Mouse (Mus musculus) lung, postnatal 10 days (tissue): Measurements from ENCODE around the gene Ly6g6d.

ENCODE experiments used
- DNase-seq: peaks from one replicate; pipeline ENCODE4 v3.0.0; 2021

Ly6g6d gene

GRCm38 (mm10) chr17:35097164-35097655 lies 19.3 kb upstream of the Ly6g6d start:
- DNase-seq: peak; percentile 57

GRCm38 (mm10) chr17:35096597-35096996 lies 18.7 kb upstream of the Ly6g6d start:
- no peak for DNase-seq

GRCm38 (mm10) chr17:35094475-35095365 lies 16.9 kb upstream of the Ly6g6d start:
- no peak for DNase-seq

- peak; percentile 62 for DNase-seq
These were observed 14.7 kb upstream of the Ly6g6d start for GRCm38 (mm10) chr17:35092403-35093198.

- no peak for DNase-seq
These were observed 12.5 kb upstream of the Ly6g6d start for GRCm38 (mm10) chr17:35090166-35090932.

- DNase-seq: peak; percentile 96
These were observed 11.2 kb upstream of the Ly6g6d start, which contains the start of gene Abhd16a for GRCm38 (mm10) chr17:35088825-35089644. TSS of gene Abhd16a (plus strand) at chr17:35089263.

GRCm38 (mm10) chr17:35088151-35088550 lies 10.3 kb upstream of the Ly6g6d start:
- no peak for DNase-seq

GRCm38 (mm10) chr17:35085208-35085865 lies 7.5 kb upstream of the Ly6g6d start, which contains the start of gene Ly6g6f:
TSS of gene Ly6g6f (minus strand) at chr17:35085610.
- DNase-seq: no peak

- DNase-seq: no peak
These were observed 6.1 kb upstream of the Ly6g6d start for GRCm38 (mm10) chr17:35083929-35084497.

- DNase-seq: no peak
These were observed 5.1 kb upstream of the Ly6g6d start for GRCm38 (mm10) chr17:35082841-35083576.

GRCm38 (mm10) chr17:35080710-35081109 lies 2.8 kb upstream of the Ly6g6d start:
- no peak for DNase-seq

- DNase-seq: no peak
These were observed 2.4 kb upstream of the Ly6g6d start for GRCm38 (mm10) chr17:35080248-35080647.

- DNase-seq: no peak
These were observed 1.9 kb upstream of the Ly6g6d start for GRCm38 (mm10) chr17:35079778-35080177.

GRCm38 (mm10) chr17:35077285-35077684 lies 580 bp downstream of the Ly6g6d start:
- DNase-seq: no peak

GRCm38 (mm10) chr17:35076507-35077176 lies 1.2 kb downstream of the Ly6g6d start, which contains the start of gene Ly6g6e:
TSS of gene Ly6g6e (plus strand) at chr17:35076902.
- DNase-seq: no peak

GRCm38 (mm10) chr17:35074097-35074496 lies 3.8 kb downstream of the Ly6g6d start:
- no peak for DNase-seq

- DNase-seq: no peak
These were observed 6.4 kb downstream of the Ly6g6d start for GRCm38 (mm10) chr17:35071454-35071853.

- DNase-seq: peak; percentile 55
These were observed 7.2 kb downstream of the Ly6g6d start for GRCm38 (mm10) chr17:35070556-35071229.
